Mouse (Mus musculus): Measurements from ENCODE around the gene Cldn15. TPM values are rescaled to one million over a fixed set of nuclear protein-coding genes. Genes with fewer than 3 reads are reported as not detected.

The Cldn15 gene
- polyA plus RNA-seq, 1 experiment from 2014 or later, result 0.36 TPM

DNA sequence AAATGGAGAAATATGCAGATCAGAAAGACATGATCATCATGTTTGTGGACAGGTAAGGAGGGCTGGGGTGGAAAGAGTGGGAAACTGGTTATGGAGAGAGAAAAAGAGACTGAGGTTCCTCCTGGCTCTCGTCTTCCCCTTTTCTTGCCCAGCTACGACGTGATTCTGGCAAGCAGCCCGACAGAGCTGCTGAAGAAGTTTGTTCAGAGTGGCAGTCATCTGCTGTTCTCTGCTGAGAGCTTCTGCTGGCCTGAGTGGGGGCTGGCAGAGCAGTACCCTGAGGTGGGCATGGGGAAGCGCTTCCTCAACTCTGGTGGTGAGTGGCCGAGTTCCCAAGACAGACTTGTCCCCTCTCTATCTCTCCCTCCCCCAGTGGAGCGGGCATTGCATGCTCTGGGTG, 22.0 kb downstream of the Cldn15 start:
- Histone ChIP-seq H3K4me3 (peak overlapping the region; percentile 98), H3K9ac (peak overlapping the region; percentile 100), H3K36me3 (replicated peaks) (peaks cover 41% of the 10 kb centered on the region), H3K27ac (peak overlapping the region; percentile 96; the same call in 1 of the 2 replicates), H3K4me2 (peak overlapping the region; percentile 90), H3K4me1 (peaks cover 22% of the 10 kb centered on the region), H3K27me3 (replicated peaks) (no peaks in the 10 kb centered on the region), H3K9me3 (no peaks in the 10 kb centered on the region)
- 74% methylated on average over 7 of the region's 7 CpGs for WGBS
- ATAC-seq (replicated peaks), result no peak

DNA sequence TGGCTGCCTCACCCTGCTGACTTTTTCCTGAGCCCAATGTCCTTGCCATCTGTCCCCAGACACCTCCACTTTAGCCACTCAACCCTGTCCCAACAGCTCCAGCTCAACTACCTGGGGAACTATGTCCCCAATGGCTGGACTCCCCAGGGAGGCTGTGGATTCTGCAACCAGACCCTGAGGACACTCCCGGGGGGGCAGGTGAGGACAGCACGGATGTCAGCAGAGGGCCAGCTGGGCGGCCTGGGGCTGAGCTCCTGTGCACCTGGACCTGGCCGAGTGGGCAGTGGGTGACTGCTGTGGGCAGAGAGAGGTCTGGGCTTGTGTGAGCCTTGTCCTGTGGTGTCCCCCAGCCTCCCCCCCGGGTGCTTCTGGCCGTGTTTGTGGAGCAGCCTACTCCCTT, 23.4 kb downstream of the Cldn15 start:
- no peak overlapping the region for H3K4me2 ChIP-seq
- ATAC-seq (replicated peaks), result no peak
- H3K27ac ChIP-seq, result no peak overlapping the region
- no peaks in the 10 kb centered on the region for H3K9me3 ChIP-seq
- no peak overlapping the region for H3K9ac ChIP-seq
- no peaks in the 10 kb centered on the region for H3K27me3 ChIP-seq (replicated peaks)
- peaks cover 22% of the 10 kb centered on the region for H3K4me1 ChIP-seq
- WGBS, result 91% methylated on average over 6 of the region's 6 CpGs
- H3K36me3 ChIP-seq (replicated peaks), result peaks cover 50% of the 10 kb centered on the region
- H3K4me3 ChIP-seq, result no peak overlapping the region

DNA sequence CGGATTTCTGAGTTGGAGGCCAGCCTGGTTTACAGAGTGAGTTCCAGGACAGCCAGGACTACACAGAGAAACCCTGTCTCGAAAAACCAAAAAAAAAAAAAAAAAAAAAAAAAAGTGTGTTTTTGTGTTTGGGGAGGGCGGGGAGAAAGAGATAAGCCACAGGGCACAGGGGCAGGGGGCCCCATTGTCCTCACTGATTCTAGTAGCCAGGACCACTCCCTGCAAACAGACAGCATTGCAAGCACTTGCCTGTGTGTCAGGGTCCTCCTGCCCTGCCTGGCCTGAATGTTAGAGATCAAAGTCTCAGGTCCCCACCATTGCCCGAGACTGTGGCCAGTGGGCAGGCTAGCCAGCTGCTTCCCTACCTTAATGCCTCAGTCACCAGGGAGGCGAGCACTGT, 33.0 kb downstream of the Cldn15 start:
- Histone ChIP-seq H3K4me2 (no peak overlapping the region), H3K9me3 (no peaks in the 10 kb centered on the region), H3K4me3 (no peak overlapping the region), H3K27ac (no peak overlapping the region), H3K27me3 (replicated peaks) (no peaks in the 10 kb centered on the region), H3K36me3 (replicated peaks) (peaks cover 11% of the 10 kb centered on the region), H3K9ac (no peak overlapping the region), H3K4me1 (no peaks in the 10 kb centered on the region)
- ATAC-seq (replicated peaks), result no peak
- WGBS, result 61% methylated on average over 5 of the region's 5 CpGs

DNA sequence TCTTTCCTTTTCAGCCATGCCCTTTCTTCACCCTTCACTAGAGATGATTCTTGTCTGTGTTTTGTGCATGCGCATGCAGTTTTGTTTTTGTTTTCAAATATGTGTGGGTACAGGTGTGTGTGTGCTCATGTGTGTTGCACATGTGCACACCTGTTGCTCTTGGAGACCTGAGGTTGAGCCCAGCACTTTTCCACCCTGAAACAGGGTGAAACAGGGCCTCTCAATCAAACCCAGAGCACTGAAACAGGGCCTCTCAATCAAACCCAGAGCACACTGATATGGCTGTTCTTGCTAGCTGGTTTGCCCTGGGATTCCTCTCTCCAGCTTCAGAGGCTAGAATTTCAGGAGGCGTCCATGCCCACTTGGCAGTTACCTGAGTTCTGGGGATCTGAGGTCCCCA, 34.2 kb downstream of the Cldn15 start:
- 81% methylated on average over 2 of the region's 2 CpGs for WGBS
- ATAC-seq (replicated peaks), result no peak
- Histone ChIP-seq H3K4me2 (no peak overlapping the region), H3K4me3 (no peak overlapping the region), H3K9me3 (no peaks in the 10 kb centered on the region), H3K27ac (no peak overlapping the region), H3K9ac (no peak overlapping the region), H3K4me1 (no peaks in the 10 kb centered on the region), H3K36me3 (replicated peaks) (peaks cover 7% of the 10 kb centered on the region; the same call in 1 of the 2 replicates), H3K27me3 (replicated peaks) (no peaks in the 10 kb centered on the region)

DNA sequence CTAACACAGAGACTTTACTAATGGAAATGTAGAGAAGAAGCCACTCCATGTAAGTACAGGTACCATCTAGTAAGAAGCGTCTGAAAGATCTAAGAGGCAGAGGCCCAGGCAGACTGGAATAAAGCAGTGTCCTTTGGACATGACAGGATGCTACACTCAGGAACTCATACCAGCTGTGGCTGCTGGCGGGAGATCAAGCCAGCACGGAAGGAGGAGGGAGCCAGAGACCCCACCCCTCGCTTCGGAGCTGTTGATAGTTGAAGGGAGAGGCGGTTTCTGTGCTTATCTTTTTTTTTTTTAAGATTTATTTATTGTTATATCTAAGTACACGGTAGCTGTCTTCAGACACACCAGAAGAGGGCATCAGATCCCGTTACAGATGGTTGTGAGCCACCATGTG, 40.9 kb downstream of the Cldn15 start:
- no peak for ATAC-seq (replicated peaks)

DNA sequence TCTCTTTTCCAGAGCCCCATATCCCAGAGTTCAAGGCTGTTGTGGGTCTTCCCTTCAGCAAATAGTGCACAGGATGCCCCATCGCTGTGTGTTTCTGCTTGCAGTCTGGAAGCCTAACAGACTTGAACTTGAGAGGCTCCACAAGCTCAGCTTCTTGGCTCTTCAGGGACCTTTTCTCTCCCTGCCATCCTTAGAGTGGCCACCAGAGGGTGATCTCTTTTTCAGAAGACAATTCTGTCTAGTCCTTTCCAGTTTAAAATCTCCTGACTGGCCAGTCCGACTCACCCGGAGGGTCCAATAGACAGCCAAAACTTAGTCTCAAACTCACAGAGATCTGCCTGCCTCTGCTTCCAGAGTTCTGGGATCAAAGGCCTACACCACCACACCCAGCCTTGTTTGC, 43.6 kb downstream of the Cldn15 start:
- 26% methylated on average over 3 of the region's 3 CpGs for WGBS
- no peak for ATAC-seq (replicated peaks)
- Histone ChIP-seq H3K4me3 (no peak overlapping the region), H3K9me3 (no peaks in the 10 kb centered on the region), H3K36me3 (replicated peaks) (no peaks in the 10 kb centered on the region), H3K27me3 (replicated peaks) (no peaks in the 10 kb centered on the region; the same call in 1 of the 2 replicates), H3K27ac (no peak overlapping the region), H3K4me1 (no peaks in the 10 kb centered on the region), H3K9ac (no peak overlapping the region), H3K4me2 (no peak overlapping the region)

More for the DNA sequence above, 40.9 kb downstream of the Cldn15 start:
- WGBS, result 65% methylated on average over 8 of the region's 8 CpGs
- H3K4me1 ChIP-seq, result no peaks in the 10 kb centered on the region
- no peak overlapping the region for H3K4me2 ChIP-seq
- no peaks in the 10 kb centered on the region; the same call in 1 of the 2 replicates for H3K27me3 ChIP-seq (replicated peaks)
- no peak overlapping the region for H3K4me3 ChIP-seq
- no peak overlapping the region for H3K27ac ChIP-seq
- no peak overlapping the region for H3K9ac ChIP-seq
- H3K36me3 ChIP-seq (replicated peaks), result no peaks in the 10 kb centered on the region
- no peaks in the 10 kb centered on the region for H3K9me3 ChIP-seq

DNA sequence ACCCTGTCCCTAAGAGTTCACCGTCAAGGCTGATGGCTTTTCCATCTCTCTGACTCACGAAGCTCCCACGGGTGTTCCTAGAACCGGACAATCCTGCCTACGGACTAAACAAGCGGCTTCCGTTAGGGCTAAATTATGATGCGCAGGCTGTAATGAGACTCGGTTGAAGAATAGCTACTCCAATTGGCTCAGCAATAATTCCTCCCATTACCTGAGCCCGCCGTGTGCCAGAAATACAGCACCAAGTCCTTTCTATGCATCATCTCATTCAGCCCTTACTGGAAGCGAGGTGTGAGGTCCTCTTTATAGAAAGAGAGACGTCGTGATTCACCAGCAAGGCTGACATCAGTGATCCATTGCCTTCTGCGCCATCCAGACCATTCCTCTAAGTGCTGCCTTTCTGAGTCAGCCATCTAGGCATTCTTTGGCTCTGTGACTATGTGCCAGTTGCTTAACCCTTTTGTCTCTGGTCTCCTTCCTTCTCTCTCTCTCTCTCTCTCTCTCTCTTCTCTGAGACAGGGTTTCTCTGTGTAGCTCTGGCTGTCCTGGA, 46.1 kb downstream of the Cldn15 start:
- Histone ChIP-seq H3K36me3 (replicated peaks) (no peaks in the 10 kb centered on the region), H3K9me3 (no peaks in the 10 kb centered on the region), H3K9ac (no peak overlapping the region), H3K27me3 (replicated peaks) (no peaks in the 10 kb centered on the region), H3K27ac (no peak overlapping the region), H3K4me2 (no peak overlapping the region), H3K4me3 (no peak overlapping the region), H3K4me1 (no peaks in the 10 kb centered on the region)
- no peak for ATAC-seq (replicated peaks)
- 75% methylated on average over 15 of the region's 15 CpGs for WGBS

DNA sequence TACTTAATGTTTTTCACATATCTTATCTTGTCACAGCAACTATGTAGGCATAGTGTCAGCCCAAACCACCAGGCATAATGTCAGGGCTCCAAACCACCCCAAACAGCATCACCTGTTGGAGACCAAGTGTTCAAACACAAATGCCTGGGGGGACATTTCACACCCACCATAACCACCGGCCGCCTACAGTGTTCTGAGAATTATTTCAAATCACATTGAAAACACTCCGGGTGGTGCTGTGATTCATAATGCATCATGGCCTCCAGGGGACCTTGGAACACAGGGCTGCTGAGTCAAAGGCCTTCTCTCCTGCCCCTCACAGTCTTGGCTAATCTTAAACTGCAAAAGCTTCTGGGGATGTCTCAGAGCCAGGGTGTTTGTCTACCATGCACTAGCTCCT, 49.5 kb downstream of the Cldn15 start:
- no peak for ATAC-seq (replicated peaks)
- H3K4me3 ChIP-seq, result no peak overlapping the region
- 84% methylated on average over 3 of the region's 3 CpGs for WGBS

DNA sequence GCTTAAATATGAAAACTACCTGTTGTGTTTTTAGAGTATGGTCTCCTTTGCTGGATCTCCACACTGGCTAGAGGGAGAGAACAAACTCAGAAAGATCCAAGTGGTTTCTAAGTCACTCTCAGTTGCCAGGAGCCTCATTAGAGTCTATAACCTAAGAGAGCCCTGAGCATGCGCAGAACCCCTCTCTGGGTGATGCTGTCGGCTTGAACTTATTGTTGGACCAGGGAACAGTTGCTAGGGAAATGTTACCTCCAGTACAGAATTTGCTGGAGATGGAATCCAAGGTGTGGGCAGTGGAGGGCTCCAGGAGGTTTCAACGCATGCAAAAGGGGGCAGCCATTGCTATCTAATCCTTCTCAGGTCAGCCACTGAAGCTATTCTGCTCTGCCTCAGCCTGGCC, 57.9 kb downstream of the Cldn15 start:
- H3K4me1 ChIP-seq, result peaks cover 23% of the 10 kb centered on the region
- WGBS, result 53% methylated on average over 3 of the region's 3 CpGs
- ATAC-seq (replicated peaks), result no peak
- no peaks in the 10 kb centered on the region for H3K9me3 ChIP-seq
- H3K4me3 ChIP-seq, result no peak overlapping the region
- H3K27me3 ChIP-seq (replicated peaks), result peaks cover 47% of the 10 kb centered on the region
- H3K9ac ChIP-seq, result no peak overlapping the region
- no peak overlapping the region for H3K4me2 ChIP-seq
- no peak overlapping the region for H3K27ac ChIP-seq
- no peaks in the 10 kb centered on the region for H3K36me3 ChIP-seq (replicated peaks)

More for the DNA sequence above, 49.5 kb downstream of the Cldn15 start:
- Histone ChIP-seq H3K9ac (no peak overlapping the region), H3K27ac (no peak overlapping the region), H3K9me3 (no peaks in the 10 kb centered on the region), H3K27me3 (replicated peaks) (no peaks in the 10 kb centered on the region), H3K36me3 (replicated peaks) (no peaks in the 10 kb centered on the region), H3K4me2 (no peak overlapping the region), H3K4me1 (no peaks in the 10 kb centered on the region)

DNA sequence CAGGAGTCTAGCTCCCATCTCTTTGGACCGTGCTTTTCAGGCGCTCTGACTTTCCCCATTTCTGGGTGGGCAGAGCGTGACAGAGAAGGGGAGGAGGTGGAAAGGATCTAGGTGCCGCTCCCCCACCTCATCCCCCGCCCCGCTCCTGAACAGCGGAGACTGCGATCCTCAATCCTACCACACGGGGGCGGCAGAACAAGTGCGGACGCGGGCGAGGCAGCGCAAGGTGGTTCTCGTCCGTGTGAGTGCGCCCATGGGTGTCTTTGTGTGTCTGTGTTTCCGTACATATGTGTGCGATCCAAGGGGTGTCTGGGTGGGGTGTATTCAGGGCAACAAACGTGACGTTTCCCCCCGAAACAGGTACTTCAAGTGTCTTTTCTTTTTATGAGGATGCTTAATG, 58.7 kb downstream of the Cldn15 start:
- ATAC-seq (replicated peaks), result no peak
- Histone ChIP-seq H3K27me3 (replicated peaks) (peaks cover 51% of the 10 kb centered on the region), H3K36me3 (replicated peaks) (no peaks in the 10 kb centered on the region), H3K9me3 (no peaks in the 10 kb centered on the region), H3K4me1 (peaks cover 27% of the 10 kb centered on the region), H3K27ac (no peak overlapping the region), H3K4me3 (peak overlapping the region; percentile 35), H3K4me2 (peak overlapping the region; percentile 56), H3K9ac (no peak overlapping the region)
- 0% methylated on average over 23 of the region's 23 CpGs for WGBS

MicroRNAs within 50 kb of the gene (microRNA counts, 519-probe panel; counts per million panel counts)
- not detected for microRNA mmu-miR-702

Small RNAs within 50 kb of the gene (microRNA-seq; reads per million reads assigned to microRNA genes)
- 90.1 reads per million, percentile 53 among the genes with 10 or more reads in this experiment for gene Mir702

Other genes starting within 250 kb of the Cldn15 start
- gene Col26a1, start 83.4 kb upstream of the Cldn15 start, polyA plus RNA-seq (2015; fragmentation: Nextera tagmentation; extraction: Ambion mirVana), result 31.6 and 34.3 TPM in 2 replicates
- gene Ift22, start 58.5 kb upstream of the Cldn15 start, polyA plus RNA-seq (2015; fragmentation: Nextera tagmentation; extraction: Ambion mirVana), result 125 and 132 TPM in 2 replicates
- gene Fis1, start 13.3 kb upstream of the Cldn15 start, polyA plus RNA-seq (2015; fragmentation: Nextera tagmentation; extraction: Ambion mirVana), result 357 and 367 TPM in 2 replicates
- gene Plod3, start 20.4 kb downstream of the Cldn15 start, polyA plus RNA-seq (2015; fragmentation: Nextera tagmentation; extraction: Ambion mirVana), result 38.9 and 44.1 TPM in 2 replicates
- gene Znhit1, start 21.4 kb downstream of the Cldn15 start, polyA plus RNA-seq (2015; fragmentation: Nextera tagmentation; extraction: Ambion mirVana), result 131 and 132 TPM in 2 replicates
- 9.9 and 11.1 TPM in 2 replicates for gene Vgf, start 59.8 kb downstream of the Cldn15 start, polyA plus RNA-seq (2015; fragmentation: Nextera tagmentation; extraction: Ambion mirVana)
- 284 TPM in 2 replicates for gene Ap1s1, start 79.5 kb downstream of the Cldn15 start, polyA plus RNA-seq (2015; fragmentation: Nextera tagmentation; extraction: Ambion mirVana)
- gene Serpine1, start 105.7 kb downstream of the Cldn15 start, polyA plus RNA-seq (2015; fragmentation: Nextera tagmentation; extraction: Ambion mirVana), result 0.34 and 0.41 TPM in 2 replicates
- 1.9 and 2.5 TPM in 2 replicates for gene Trim56, start 149.6 kb downstream of the Cldn15 start, polyA plus RNA-seq (2015; fragmentation: Nextera tagmentation; extraction: Ambion mirVana)
- not detected in 2 replicates for gene Muc3, start 182.7 kb downstream of the Cldn15 start, polyA plus RNA-seq (2015; fragmentation: Nextera tagmentation; extraction: Ambion mirVana)
- gene Muc3a, start 245.8 kb downstream of the Cldn15 start, polyA plus RNA-seq (2015; fragmentation: Nextera tagmentation; extraction: Ambion mirVana), result 0.40 TPM in 1 of 2 replicates, not detected in the other